Mouse (Mus musculus): ENCODE results near the gene Dnajb6.
"Not testable (repeated sequence)": the region's sequence is repeated elsewhere in the genome, so short reads cannot be mapped to it uniquely, and the experiment has no call there.

The Dnajb6 gene

GRCm38 (mm10) chr5:29759318-29759717 is 23.8 kb downstream of the Dnajb6 start:
- DNase-seq (ENCODE audit: low spot score in 2 of 2), result no peak

DNA sequence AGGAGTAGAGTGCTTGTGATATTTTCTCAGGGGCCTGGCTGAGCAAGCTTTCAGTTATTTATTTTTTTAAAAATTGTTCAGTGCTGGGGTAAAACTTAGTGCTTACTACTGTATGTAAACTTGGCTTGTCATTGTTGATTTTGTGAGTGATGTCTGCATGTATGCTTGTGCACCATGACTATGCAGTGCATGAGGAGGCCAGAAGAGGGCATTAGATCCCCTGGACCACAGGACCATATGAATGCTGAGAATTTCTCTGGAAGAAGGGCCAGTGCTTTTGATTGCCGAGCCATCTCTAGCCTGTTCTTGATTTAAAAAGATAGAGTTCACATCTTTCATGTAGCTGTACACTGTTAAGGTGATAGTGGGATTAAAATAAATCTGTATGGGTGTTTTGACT is 35.4 kb downstream of the Dnajb6 start:
- DNase-seq (ENCODE audit: low spot score in 2 of 2), result no peak

DNA sequence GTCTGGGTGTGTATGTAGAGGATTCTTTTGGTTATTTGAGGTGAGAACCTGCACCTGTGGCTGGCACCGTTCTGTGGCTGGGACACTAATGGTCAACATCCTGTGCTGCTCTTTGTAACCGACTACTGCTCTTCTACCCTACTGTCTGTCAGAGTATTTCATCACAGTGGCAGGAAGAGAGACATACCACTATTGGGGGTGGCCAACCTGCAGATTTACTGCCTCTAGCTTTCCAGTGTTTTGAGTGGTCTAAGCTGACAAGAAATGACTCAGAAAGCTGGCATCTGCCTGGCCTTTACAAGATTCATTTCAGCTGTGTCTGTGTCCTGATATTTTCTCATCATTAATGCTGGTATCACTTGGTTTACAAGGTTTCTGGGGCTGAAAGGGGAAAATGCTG is 36.5 kb downstream of the Dnajb6 start:
- DNase-seq (ENCODE audit: low spot score in 2 of 2), result no peak

DNA sequence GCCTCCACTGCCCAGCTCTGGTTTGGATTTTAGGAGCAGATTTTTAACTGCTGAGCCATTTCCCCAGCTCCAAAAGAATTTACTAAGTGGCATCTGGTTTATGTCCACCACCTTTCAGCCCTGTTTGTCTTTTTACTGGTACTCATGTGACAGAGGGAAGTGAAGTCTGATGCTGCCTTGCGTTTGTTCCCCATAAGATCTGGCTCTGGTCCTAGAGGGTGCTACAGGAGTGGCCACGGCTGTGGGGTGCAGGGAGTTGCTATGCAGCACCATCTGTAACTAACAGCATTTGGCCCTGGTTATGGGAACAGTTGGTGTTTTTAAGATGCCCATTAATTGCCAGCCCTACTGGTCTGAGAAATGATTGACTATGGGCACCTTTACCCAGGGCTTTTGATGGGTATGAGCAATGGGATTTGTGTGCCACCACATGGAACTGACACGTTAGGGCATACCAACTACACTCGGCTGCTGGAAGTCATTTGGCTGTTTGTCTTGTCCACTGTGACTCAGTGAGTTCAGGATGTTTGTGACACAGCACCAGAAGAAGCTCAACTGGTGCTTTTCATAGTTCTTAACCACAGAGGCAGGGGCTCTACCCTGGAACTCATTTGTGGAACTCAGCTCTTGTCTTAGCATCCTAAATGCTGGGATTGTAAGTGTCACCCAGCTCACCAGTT is 37.3 kb downstream of the Dnajb6 start:
- DNase-seq (ENCODE audit: low spot score in 2 of 2), result no peak

DNA sequence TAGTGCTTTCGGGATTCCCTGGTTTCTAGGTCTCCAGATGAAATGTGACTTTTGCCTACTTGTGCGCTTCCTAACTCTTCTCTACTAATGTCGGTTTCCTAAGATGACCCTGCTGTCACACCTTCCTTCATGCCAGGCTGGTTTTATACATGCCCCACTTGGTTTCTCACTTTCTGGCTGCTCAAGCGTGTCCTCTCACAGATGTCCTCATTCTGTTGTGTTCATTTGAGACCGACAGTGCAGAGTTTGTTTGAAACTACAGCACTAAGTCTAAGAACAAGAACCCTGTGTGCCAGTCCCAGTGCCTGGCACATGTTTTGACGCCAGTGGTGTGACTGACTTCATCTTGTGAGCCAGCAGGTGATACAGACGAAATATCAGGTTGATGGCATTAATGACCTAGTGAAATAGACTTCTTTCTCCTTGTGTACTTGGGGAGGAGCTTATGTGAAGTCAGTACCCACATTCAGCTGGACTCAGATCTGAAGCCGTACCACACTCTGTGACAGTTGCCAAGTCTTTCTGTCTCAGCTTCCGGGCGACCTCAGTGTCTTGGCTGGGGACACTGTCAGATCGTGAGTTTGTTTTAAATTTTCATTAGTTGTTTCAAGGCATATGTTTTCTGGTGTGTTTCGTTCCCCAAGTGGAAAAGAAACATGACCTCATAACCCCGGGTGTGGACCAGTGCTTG is 38.1 kb downstream of the Dnajb6 start:
- DNase-seq (ENCODE audit: low spot score in 2 of 2), result no peak

DNA sequence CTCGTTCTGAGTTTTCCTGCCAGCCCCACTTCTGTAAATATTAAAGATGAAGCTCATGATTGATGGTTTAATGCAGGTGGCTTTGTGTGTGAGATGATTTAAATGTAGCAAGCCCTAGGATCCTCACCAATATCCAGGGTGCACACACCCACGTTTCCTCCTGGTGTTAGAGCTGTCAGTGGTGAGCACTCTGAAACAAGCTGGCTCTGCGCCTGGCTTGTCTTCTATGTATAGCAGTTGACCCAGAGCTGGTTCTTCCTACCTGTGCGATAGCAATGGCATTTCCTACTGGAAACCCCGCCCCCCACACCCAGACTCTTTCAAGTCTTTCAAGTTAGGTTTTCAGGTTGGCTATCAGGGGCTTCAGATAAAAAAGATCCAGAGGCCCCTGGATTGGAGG is 39.9 kb downstream of the Dnajb6 start:
- DNase-seq (ENCODE audit: low spot score in 2 of 2), result peak in 1 of 2 experiments; percentile 50

- DNase-seq (ENCODE audit: low spot score in 2 of 2), result no peak
These were observed 42.5 kb downstream of the Dnajb6 start for GRCm38 (mm10) chr5:29778029-29778428.

GRCm38 (mm10) chr5:29779733-29780132 is 44.2 kb downstream of the Dnajb6 start:
- DNase-seq (ENCODE audit: low spot score in 2 of 2), result not testable (repeated sequence)

DNA sequence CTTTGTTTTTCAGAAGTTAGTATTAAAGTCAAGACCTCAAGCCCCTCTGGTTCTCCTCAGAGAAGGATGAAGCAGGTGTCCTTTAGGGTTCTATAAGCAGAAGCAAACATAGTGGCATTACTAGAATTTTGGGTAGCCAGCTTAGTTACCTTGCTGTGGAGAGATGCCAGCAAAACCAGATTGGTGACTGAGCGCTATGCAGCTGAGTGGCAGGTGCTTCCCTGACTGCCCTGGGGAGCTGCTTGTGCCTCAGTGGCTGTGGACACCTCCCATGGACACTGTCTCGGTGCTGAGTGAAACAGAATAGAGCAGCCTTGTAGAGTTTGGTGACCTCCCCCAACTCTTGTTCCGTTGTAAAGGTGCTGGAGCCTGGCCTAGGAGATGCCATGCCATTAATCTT is 46.8 kb downstream of the Dnajb6 start:
- DNase-seq (ENCODE audit: low spot score in 2 of 2), result no peak

- DNase-seq (ENCODE audit: low spot score in 2 of 2), result not testable (repeated sequence)
These were observed 49.4 kb downstream of the Dnajb6 start for GRCm38 (mm10) chr5:29784906-29785305.

- DNase-seq (ENCODE audit: low spot score in 2 of 2), result not testable (repeated sequence)
These were observed 50.5 kb downstream of the Dnajb6 start for GRCm38 (mm10) chr5:29785953-29786352.

- not testable (repeated sequence) for DNase-seq (ENCODE audit: low spot score in 2 of 2)
These were observed 59.4 kb downstream of the Dnajb6 start for GRCm38 (mm10) chr5:29794933-29795332.

DNA sequence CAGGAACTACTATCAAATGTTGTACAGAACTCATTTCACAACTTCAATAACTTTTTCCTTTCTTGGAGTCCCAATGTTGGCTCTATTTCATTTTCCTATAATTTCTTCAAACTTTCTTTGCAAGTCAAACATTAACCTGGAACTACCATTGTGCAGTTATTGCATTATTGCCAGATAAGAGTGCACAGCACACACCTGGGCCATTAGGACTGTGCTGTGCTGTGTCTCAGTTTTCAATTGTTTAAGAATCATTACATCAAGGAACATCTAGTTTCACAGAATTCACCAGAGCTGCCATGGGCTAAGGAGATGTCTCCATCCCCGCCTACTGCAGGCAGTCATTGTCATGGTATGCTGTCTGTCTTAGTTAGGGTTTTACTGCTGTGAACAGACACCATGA is 73.5 kb downstream of the Dnajb6 start:
- DNase-seq (ENCODE audit: low spot score in 2 of 2), result no peak

- not testable (repeated sequence) for DNase-seq (ENCODE audit: low spot score in 2 of 2)
These were observed 76.0 kb downstream of the Dnajb6 start for GRCm38 (mm10) chr5:29811377-29811921.

DNA sequence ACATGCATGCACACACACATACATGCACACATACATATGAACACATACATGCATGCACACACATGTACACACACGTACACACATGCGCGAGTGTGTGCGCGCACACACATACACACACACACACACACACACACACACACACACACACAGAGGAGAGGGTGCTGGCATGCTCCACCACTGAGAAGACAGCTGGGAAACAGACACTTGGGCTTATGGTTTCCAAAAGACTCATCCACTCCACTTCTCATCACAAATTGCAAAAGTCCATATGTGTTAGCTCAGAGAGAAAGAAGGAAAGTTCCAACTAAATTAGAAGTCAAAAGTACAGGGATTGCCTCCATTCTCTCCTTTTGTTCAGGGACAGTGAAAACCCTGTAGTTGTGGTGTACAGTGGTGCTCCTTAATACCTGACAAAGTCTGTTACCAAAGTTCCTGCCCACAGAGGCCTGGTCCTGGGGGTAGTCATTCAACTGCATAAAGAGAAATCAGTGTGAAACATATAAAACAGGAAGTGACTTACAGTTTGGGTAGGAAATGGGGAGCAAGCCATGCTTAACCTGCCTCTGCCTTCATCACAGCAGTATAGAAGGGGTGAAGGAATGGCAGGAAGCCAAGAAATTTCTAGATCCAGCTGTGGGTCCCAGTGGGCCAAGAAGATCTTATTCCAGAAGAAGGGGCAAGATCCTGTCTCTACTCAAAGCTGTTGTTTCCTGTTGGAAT is 81.2 kb downstream of the Dnajb6 start:
- no peak for DNase-seq (ENCODE audit: low spot score in 2 of 2)

DNA sequence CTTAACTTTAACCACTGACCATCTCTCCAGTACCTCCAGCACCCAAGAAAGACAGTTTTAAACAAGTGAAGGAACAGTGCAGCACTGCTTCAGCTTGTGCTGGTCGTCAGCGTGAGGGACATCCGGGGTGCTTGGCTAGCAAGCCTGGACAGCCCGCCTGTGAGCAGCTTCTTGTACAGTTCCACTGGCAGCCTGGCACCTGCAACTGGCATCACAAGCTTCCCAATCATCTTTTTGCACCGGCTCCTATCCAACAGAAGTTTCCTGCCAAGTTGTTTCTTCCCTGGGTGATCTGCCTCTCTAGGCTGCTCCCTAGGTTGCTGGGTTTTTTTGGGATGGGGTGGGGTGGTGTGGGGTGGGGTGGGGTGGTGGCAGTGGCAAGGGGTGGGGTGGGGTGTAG is 81.9 kb downstream of the Dnajb6 start:
- DNase-seq (ENCODE audit: low spot score in 2 of 2), result peak in 1 of 2 experiments; percentile 9

GRCm38 (mm10) chr5:29818287-29818686 is 82.8 kb downstream of the Dnajb6 start:
- DNase-seq (ENCODE audit: low spot score in 2 of 2), result no peak

GRCm38 (mm10) chr5:29824796-29825195 is 89.3 kb downstream of the Dnajb6 start:
- peak in 1 of 2 experiments; percentile 56 for DNase-seq (ENCODE audit: low spot score in 2 of 2)

DNA sequence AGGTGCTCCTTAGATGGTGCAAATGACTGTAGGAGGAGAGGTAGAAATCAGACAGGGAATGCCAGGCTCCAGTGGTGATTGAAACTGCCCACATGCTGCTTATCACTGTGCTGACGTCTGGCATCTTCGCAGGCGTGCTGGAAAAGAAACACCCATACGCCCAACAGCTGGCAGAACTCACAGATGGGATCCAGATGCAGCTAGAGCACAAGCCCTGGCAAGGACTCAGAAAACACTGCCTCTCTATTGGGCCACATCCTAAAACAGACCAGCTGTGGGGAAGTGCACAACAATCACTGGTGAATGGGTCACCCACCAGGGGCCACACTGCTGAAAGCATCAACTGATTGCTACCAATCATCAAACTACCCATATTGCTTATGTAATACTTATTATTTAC is 91.3 kb downstream of the Dnajb6 start:
- no peak for DNase-seq (ENCODE audit: low spot score in 2 of 2)

- no peak for DNase-seq (ENCODE audit: low spot score in 2 of 2)
These were observed 107.1 kb downstream of the Dnajb6 start for GRCm38 (mm10) chr5:29842444-29843166.

- no peak for DNase-seq (ENCODE audit: low spot score in 2 of 2)
These were observed 109.5 kb downstream of the Dnajb6 start for GRCm38 (mm10) chr5:29845038-29845437.

DNA sequence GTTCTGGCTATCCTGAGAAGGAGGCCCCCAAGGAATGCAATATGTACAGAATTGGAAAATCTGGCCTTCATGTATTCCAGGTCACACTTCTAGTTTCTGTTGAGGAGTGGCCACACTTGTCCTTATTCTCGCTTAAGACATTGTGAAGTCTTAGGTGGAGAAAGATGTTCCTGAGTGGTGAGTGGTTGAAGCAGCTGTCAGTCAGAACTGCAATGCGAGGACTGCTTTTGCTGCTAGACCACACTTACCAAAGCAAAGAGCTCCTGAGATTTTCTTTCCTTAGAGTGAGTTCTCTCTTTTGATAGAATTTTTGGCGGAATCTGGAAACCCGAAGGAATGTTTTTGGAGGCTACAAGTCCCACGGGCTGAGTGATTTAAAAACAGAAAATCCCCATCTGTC is 112.0 kb downstream of the Dnajb6 start:
- no peak for DNase-seq (ENCODE audit: low spot score in 2 of 2)
